Mouse (Mus musculus): ENCODE results near the gene Dnpep.

Dnpep gene

GRCm38 (mm10) chr1:75327461-75327860 lies 9.7 kb upstream of the Dnpep start:
- DNase-seq (ENCODE audit: low spot score): no peak

- DNase-seq (ENCODE audit: low spot score): no peak
These were observed 1.4 kb upstream of the Dnpep start for GRCm38 (mm10) chr1:75319166-75319565.

GRCm38 (mm10) chr1:75318736-75319135 lies 946 bp upstream of the Dnpep start:
- DNase-seq (ENCODE audit: low spot score): no peak

- no peak for DNase-seq (ENCODE audit: low spot score)
These were observed 511 bp upstream of the Dnpep start for GRCm38 (mm10) chr1:75318301-75318700.

- peak; percentile 84 for DNase-seq (ENCODE audit: low spot score)
These were observed 939 bp downstream of the Dnpep start for GRCm38 (mm10) chr1:75316861-75317240.

GRCm38 (mm10) chr1:75315456-75316365 lies 2.1 kb downstream of the Dnpep start:
- DNase-seq (ENCODE audit: low spot score): no peak

GRCm38 (mm10) chr1:75315011-75315410 lies 2.8 kb downstream of the Dnpep start:
- DNase-seq (ENCODE audit: low spot score): no peak

- DNase-seq (ENCODE audit: low spot score): no peak
These were observed 6.1 kb downstream of the Dnpep start for GRCm38 (mm10) chr1:75311694-75312093.

GRCm38 (mm10) chr1:75304662-75305061 lies 13.1 kb downstream of the Dnpep start:
- DNase-seq (ENCODE audit: low spot score): no peak

- DNase-seq (ENCODE audit: low spot score): no peak
These were observed 23.5 kb downstream of the Dnpep start for GRCm38 (mm10) chr1:75294294-75294693.

- DNase-seq (ENCODE audit: low spot score): no peak
These were observed 24.5 kb downstream of the Dnpep start for GRCm38 (mm10) chr1:75293331-75293701.

GRCm38 (mm10) chr1:75292476-75293330 lies 25.1 kb downstream of the Dnpep start:
- no peak for DNase-seq (ENCODE audit: low spot score)

- no peak for DNase-seq (ENCODE audit: low spot score)
These were observed 26.5 kb downstream of the Dnpep start for GRCm38 (mm10) chr1:75291321-75291720.

- DNase-seq (ENCODE audit: low spot score): peak; percentile 80
These were observed 27.2 kb downstream of the Dnpep start for GRCm38 (mm10) chr1:75290582-75290981.

GRCm38 (mm10) chr1:75289888-75290431 lies 27.8 kb downstream of the Dnpep start:
- peak; percentile 14 for DNase-seq (ENCODE audit: low spot score)

- DNase-seq (ENCODE audit: low spot score): peak; percentile 85
These were observed 28.4 kb downstream of the Dnpep start for GRCm38 (mm10) chr1:75289376-75289775.

GRCm38 (mm10) chr1:75284911-75285310 lies 32.9 kb downstream of the Dnpep start:
- no peak for DNase-seq (ENCODE audit: low spot score)

GRCm38 (mm10) chr1:75283017-75283416 lies 34.8 kb downstream of the Dnpep start:
- DNase-seq (ENCODE audit: low spot score): peak; percentile 29

GRCm38 (mm10) chr1:75278228-75278627 lies 39.6 kb downstream of the Dnpep start, which contains the start of gene Resp18:
Gene Resp18 (minus strand): TSS chr1:75278415.
- peak; percentile 56 for DNase-seq (ENCODE audit: low spot score)

- no peak for DNase-seq (ENCODE audit: low spot score)
These were observed 40.3 kb downstream of the Dnpep start for GRCm38 (mm10) chr1:75277195-75278188.
